Mouse (Mus musculus) ovary, postnatal 14 days (tissue): Measurements from ENCODE around the gene Kif19a.

Source experiments
- DNase-seq: peaks from one replicate; pipeline ENCODE4 v3.0.0; 2022; ENCODE audit warnings: low spot score

Kif19a gene

GRCm38 (mm10) chr11:114807686-114808427 is 42.7 kb downstream of the Kif19a start:
- DNase-seq, result no peak

GRCm38 (mm10) chr11:114809371-114809770 is 44.2 kb downstream of the Kif19a start:
- no peak for DNase-seq

GRCm38 (mm10) chr11:114810344-114810743 is 45.2 kb downstream of the Kif19a start:
- no peak for DNase-seq

GRCm38 (mm10) chr11:114812731-114813240 is 47.6 kb downstream of the Kif19a start:
- peak; percentile 95 for DNase-seq

- no peak for DNase-seq
These were observed 49.8 kb downstream of the Kif19a start for GRCm38 (mm10) chr11:114814873-114815592.

GRCm38 (mm10) chr11:114816934-114817333 is 51.7 kb downstream of the Kif19a start:
- DNase-seq, result no peak

- no peak for DNase-seq
These were observed 53.0 kb downstream of the Kif19a start for GRCm38 (mm10) chr11:114818185-114818584.

- DNase-seq, result no peak
These were observed 53.9 kb downstream of the Kif19a start for GRCm38 (mm10) chr11:114819110-114819509.

- no peak for DNase-seq
These were observed 55.3 kb downstream of the Kif19a start for GRCm38 (mm10) chr11:114820444-114820843.

- no peak for DNase-seq
These were observed 56.1 kb downstream of the Kif19a start for GRCm38 (mm10) chr11:114821325-114821724.

- peak; percentile 21 for DNase-seq
These were observed 57.5 kb downstream of the Kif19a start for GRCm38 (mm10) chr11:114822727-114823126.

- no peak for DNase-seq
These were observed 58.1 kb downstream of the Kif19a start for GRCm38 (mm10) chr11:114823199-114823725.

GRCm38 (mm10) chr11:114826686-114827085 is 61.5 kb downstream of the Kif19a start:
- DNase-seq, result no peak

- DNase-seq, result peak; percentile 62
These were observed 64.6 kb downstream of the Kif19a start for GRCm38 (mm10) chr11:114829499-114830432.

GRCm38 (mm10) chr11:114830433-114830773 is 65.2 kb downstream of the Kif19a start:
- no peak for DNase-seq

- no peak for DNase-seq
These were observed 68.0 kb downstream of the Kif19a start for GRCm38 (mm10) chr11:114833166-114833565.
